Mouse (Mus musculus): ENCODE data around the gene Bbs12. TPM values are rescaled to one million over a fixed set of nuclear protein-coding genes. Genes with fewer than 3 reads are reported as not detected.

Gene Bbs12
- 8.7 and 9.5 TPM in 2 replicates for polyA plus RNA-seq (2015; fragmentation: Nextera tagmentation; extraction: Ambion mirVana)

DNA sequence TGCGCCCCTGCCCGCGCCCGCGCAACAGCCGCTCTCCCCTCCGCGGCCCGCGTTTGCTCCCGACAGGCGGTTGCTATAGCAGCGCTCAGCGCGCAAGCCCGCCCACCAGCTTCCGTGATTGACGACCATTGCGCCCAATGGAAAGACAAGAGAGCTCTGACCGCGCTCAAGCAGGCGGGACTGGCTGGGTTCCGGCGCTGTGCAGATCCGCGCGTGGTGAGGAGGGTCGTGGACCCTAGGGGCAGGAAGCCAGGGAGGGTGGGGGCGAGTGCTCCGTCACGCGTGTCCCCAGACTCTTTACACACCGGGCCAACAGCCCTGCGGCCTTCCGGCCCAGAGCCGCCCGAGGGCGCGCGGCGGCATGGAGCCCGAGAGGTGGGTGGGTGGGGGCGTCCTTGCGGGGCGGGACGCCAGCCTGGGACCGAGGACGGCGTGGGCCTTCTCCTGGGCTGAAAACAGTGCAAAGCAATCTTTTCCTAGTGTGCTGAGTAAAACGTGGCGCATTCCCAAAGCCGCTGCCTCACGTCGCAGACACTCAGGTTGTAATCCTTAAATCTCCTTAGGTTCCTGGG is at the start of gene Bbs12, which contains the start of gene Cetn4:
Bbs12 (plus strand) TSS at position 185 of the 572 bp plus-strand sequence.
Cetn4 (minus strand) TSS at position 339 of the 572 bp plus-strand sequence.
- Histone ChIP-seq H3K27ac (peak within 1 kb of the TSS; percentile 78), H3K9me3 (no peaks in the 10 kb centered on the region), H3K27me3 (no peaks in the 10 kb centered on the region), H3K9ac (peak within 1 kb of the TSS; percentile 83), H3K4me1 (peaks cover 10% of the 10 kb centered on the region), H3K36me3 (no peaks in the 10 kb centered on the region), H3K4me2 (replicated peaks) (peak within 1 kb of the TSS; percentile 70), H3K4me3 (peak within 1 kb of the TSS; percentile 74)
- under 1% methylated on average over 54 of the region's 54 CpGs for WGBS
- peak; percentile 100 for ATAC-seq (ENCODE audit: low FRiP score, low read depth)

- ATAC-seq (ENCODE audit: low FRiP score, low read depth) = no peak
- no peaks in the 10 kb centered on the region for H3K4me1 ChIP-seq
- H3K9ac ChIP-seq = no peak overlapping the region
- WGBS = 84% methylated on average over 11 of the region's 11 CpGs
- H3K27ac ChIP-seq = no peak overlapping the region
- no peaks in the 10 kb centered on the region for H3K9me3 ChIP-seq
- no peak overlapping the region for H3K4me2 ChIP-seq (replicated peaks)
- no peak overlapping the region for H3K4me3 ChIP-seq
- no peaks in the 10 kb centered on the region for H3K27me3 ChIP-seq
- H3K36me3 ChIP-seq = no peaks in the 10 kb centered on the region
Measured at GRCm38 (mm10) chr3:37268338-37268737, 44.0 kb upstream of the Bbs12 start.

- no peaks in the 10 kb centered on the region for H3K4me1 ChIP-seq
- H3K9ac ChIP-seq = no peak overlapping the region
- H3K9me3 ChIP-seq = no peaks in the 10 kb centered on the region
- H3K27ac ChIP-seq = no peak overlapping the region
- no peaks in the 10 kb centered on the region for H3K36me3 ChIP-seq
- H3K4me2 ChIP-seq (replicated peaks) = no peak overlapping the region
- WGBS = 82% methylated on average over 4 of the region's 4 CpGs
- no peaks in the 10 kb centered on the region for H3K27me3 ChIP-seq
- ATAC-seq (ENCODE audit: low FRiP score, low read depth) = no peak
- no peak overlapping the region for H3K4me3 ChIP-seq
Measured at GRCm38 (mm10) chr3:37269926-37270325, 42.4 kb upstream of the Bbs12 start.

- Histone ChIP-seq H3K9me3 (no peaks in the 10 kb centered on the region), H3K4me1 (no peaks in the 10 kb centered on the region), H3K9ac (no peak overlapping the region), H3K4me2 (replicated peaks) (no peak overlapping the region), H3K4me3 (no peak overlapping the region), H3K36me3 (no peaks in the 10 kb centered on the region), H3K27me3 (no peaks in the 10 kb centered on the region), H3K27ac (no peak overlapping the region)
- WGBS = 3% methylated on average over 1 of the region's 1 CpGs
- ATAC-seq (ENCODE audit: low FRiP score, low read depth) = no peak
Measured at GRCm38 (mm10) chr3:37271209-37271608, 41.1 kb upstream of the Bbs12 start.

DNA sequence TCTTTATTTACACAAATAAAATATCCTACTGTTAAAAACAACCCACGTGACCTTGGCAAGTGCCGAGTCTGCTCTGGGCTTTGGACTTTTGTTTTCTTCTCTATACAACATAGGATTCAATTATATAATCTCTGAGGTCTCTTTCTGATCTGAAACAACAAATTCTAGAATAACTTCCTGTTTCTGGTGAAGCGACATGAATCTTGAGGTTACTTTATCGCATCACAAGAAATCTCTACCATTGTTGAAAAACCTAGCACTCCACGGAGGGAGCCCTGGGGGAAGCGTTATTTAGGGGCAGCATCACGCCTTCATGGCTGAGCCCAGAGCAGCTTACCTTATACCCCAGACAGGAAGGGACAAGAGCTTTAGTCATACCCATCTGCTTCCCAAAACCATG is 39.3 kb upstream of the Bbs12 start:
- WGBS = 80% methylated on average over 7 of the region's 7 CpGs
- H3K9me3 ChIP-seq = no peaks in the 10 kb centered on the region
- no peak overlapping the region for H3K27ac ChIP-seq
- no peaks in the 10 kb centered on the region for H3K4me1 ChIP-seq
- ATAC-seq (ENCODE audit: low FRiP score, low read depth) = no peak
- H3K4me3 ChIP-seq = no peak overlapping the region
- H3K36me3 ChIP-seq = no peaks in the 10 kb centered on the region
- H3K4me2 ChIP-seq (replicated peaks) = no peak overlapping the region
- H3K27me3 ChIP-seq = no peaks in the 10 kb centered on the region
- no peak overlapping the region for H3K9ac ChIP-seq

- H3K36me3 ChIP-seq = no peaks in the 10 kb centered on the region
- H3K4me1 ChIP-seq = no peaks in the 10 kb centered on the region
- WGBS = 84% methylated on average over 6 of the region's 6 CpGs
- no peak overlapping the region for H3K4me2 ChIP-seq (replicated peaks)
- no peak overlapping the region for H3K9ac ChIP-seq
- H3K27me3 ChIP-seq = no peaks in the 10 kb centered on the region
- H3K4me3 ChIP-seq = no peak overlapping the region
- H3K27ac ChIP-seq = no peak overlapping the region
- H3K9me3 ChIP-seq = no peaks in the 10 kb centered on the region
- ATAC-seq (ENCODE audit: low FRiP score, low read depth) = no peak
Measured at GRCm38 (mm10) chr3:37274661-37275060, 37.7 kb upstream of the Bbs12 start.

GRCm38 (mm10) chr3:37280221-37280620 is 32.1 kb upstream of the Bbs12 start:
- Histone ChIP-seq H3K9me3 (no peaks in the 10 kb centered on the region), H3K4me3 (no peak overlapping the region), H3K36me3 (no peaks in the 10 kb centered on the region), H3K4me1 (no peaks in the 10 kb centered on the region), H3K27me3 (no peaks in the 10 kb centered on the region), H3K4me2 (replicated peaks) (no peak overlapping the region), H3K27ac (no peak overlapping the region), H3K9ac (no peak overlapping the region)
- ATAC-seq (ENCODE audit: low FRiP score, low read depth) = no peak
- WGBS = 87% methylated on average over 1 of the region's 1 CpGs

- H3K36me3 ChIP-seq = no peaks in the 10 kb centered on the region
- no peaks in the 10 kb centered on the region for H3K4me1 ChIP-seq
- H3K9me3 ChIP-seq = no peaks in the 10 kb centered on the region
- no peak overlapping the region for H3K27ac ChIP-seq
- no peak overlapping the region for H3K4me3 ChIP-seq
- ATAC-seq (ENCODE audit: low FRiP score, low read depth) = no peak
- no peak overlapping the region for H3K4me2 ChIP-seq (replicated peaks)
- 80% methylated on average over 8 of the region's 8 CpGs for WGBS
- no peak overlapping the region for H3K9ac ChIP-seq
- no peaks in the 10 kb centered on the region for H3K27me3 ChIP-seq
Measured at GRCm38 (mm10) chr3:37280871-37281270, 31.5 kb upstream of the Bbs12 start.

GRCm38 (mm10) chr3:37282299-37282922 is 29.9 kb upstream of the Bbs12 start:
- H3K4me2 ChIP-seq (replicated peaks) = no peak overlapping the region
- H3K4me3 ChIP-seq = no peak overlapping the region
- no peaks in the 10 kb centered on the region for H3K27me3 ChIP-seq
- no peak overlapping the region for H3K27ac ChIP-seq
- H3K9me3 ChIP-seq = no peaks in the 10 kb centered on the region
- no peaks in the 10 kb centered on the region for H3K4me1 ChIP-seq
- no peak for ATAC-seq (ENCODE audit: low FRiP score, low read depth)
- no peaks in the 10 kb centered on the region for H3K36me3 ChIP-seq
- 84% methylated on average over 11 of the region's 11 CpGs for WGBS
- no peak overlapping the region for H3K9ac ChIP-seq

DNA sequence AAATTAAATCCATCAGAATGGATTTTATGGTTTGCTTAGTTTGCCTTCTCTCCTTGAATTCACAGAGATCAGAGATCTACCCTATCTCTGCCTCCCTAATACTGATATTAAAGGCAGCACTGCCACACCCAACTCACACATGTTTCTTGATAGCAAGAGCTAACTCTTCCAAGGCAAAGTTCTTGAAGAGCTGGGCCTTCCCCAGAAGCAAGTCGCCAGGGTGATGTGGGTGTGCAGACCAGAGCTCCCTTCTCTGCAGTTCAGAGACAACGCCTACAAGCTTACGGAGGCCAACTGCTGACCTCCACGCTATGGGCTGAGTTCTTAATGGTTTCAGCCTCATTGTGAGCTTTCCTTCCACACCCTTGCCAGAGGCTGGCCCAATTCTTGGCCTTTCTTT is 29.1 kb upstream of the Bbs12 start:
- ATAC-seq (ENCODE audit: low FRiP score, low read depth) = no peak
- Histone ChIP-seq H3K9me3 (no peaks in the 10 kb centered on the region), H3K36me3 (no peaks in the 10 kb centered on the region), H3K4me2 (replicated peaks) (no peak overlapping the region), H3K27ac (no peak overlapping the region), H3K4me3 (no peak overlapping the region), H3K9ac (no peak overlapping the region), H3K27me3 (no peaks in the 10 kb centered on the region), H3K4me1 (no peaks in the 10 kb centered on the region)
- WGBS = 81% methylated on average over 4 of the region's 4 CpGs

- WGBS = 88% methylated on average over 2 of the region's 2 CpGs
- no peak overlapping the region for H3K4me3 ChIP-seq
- no peak overlapping the region for H3K4me2 ChIP-seq (replicated peaks)
Measured at GRCm38 (mm10) chr3:37289237-37289636, 23.1 kb upstream of the Bbs12 start.

DNA sequence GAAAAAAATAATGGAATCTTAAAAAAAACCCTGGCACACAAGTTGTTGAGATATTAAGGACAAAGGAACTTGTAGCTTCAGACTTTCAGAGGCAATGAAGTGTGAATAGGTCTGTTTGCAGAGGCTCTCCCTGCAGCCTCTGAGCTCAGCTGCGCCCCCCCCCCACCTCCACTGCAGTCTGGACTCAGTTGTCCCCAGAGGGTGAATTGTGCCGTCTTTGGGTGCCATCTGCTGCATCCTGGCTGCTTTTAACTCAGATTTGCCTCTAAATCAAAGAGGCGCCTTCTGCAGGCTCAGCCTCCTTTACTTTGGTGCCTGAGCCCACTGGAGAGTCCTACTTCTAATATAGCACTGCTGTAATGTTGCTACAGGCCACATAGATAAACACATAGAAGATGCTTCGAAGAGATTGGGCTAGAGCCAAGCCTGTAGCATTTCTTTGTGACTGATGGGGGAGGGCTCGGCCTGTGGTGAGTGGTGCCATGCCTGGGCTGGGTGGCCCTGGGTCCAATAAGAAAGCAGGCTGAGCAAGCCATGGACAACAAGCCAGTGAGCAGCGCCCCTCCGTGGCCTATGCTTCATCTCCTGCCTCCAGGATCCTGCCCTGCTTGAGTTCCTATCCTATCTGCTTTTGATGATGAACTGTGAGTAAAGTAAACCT is 21.3 kb upstream of the Bbs12 start:
- ATAC-seq (ENCODE audit: low FRiP score, low read depth) = no peak
- Histone ChIP-seq H3K27me3 (no peaks in the 10 kb centered on the region), H3K9ac (no peak overlapping the region), H3K36me3 (no peaks in the 10 kb centered on the region), H3K9me3 (no peaks in the 10 kb centered on the region), H3K4me2 (replicated peaks) (no peak overlapping the region), H3K27ac (no peak overlapping the region), H3K4me1 (no peaks in the 10 kb centered on the region), H3K4me3 (no peak overlapping the region)
- 72% methylated on average over 7 of the region's 7 CpGs for WGBS

More at GRCm38 (mm10) chr3:37289237-37289636, 23.1 kb upstream of the Bbs12 start:
- Histone ChIP-seq H3K36me3 (no peaks in the 10 kb centered on the region), H3K27ac (no peak overlapping the region), H3K4me1 (no peaks in the 10 kb centered on the region), H3K9me3 (no peaks in the 10 kb centered on the region), H3K27me3 (no peaks in the 10 kb centered on the region), H3K9ac (no peak overlapping the region)
- no peak for ATAC-seq (ENCODE audit: low FRiP score, low read depth)
